Mouse (Mus musculus): Measurements from ENCODE around the gene Pnkd. TPM values are rescaled to one million over a fixed set of nuclear protein-coding genes. Genes with fewer than 3 reads are reported as not detected.

Pnkd gene
- total and polyA plus RNA-seq, 3 experiments, result 45.5 to 318 (median 154) TPM

GRCm38 (mm10) chr1:74344163-74344916, 59.6 kb downstream of the Pnkd start:
- Histone ChIP-seq H3K4me3 (replicated peaks in 1 of 3; ENCODE audit: low read depth in 2 of 3, low read length in 2 of 3, poor library complexity in 1 of 3) (peak overlapping the region in 2 of 3 experiments; percentile 33 to 46), H3K27ac (ENCODE audit: insufficient read depth, low read depth) (peak overlapping the region; percentile 100), H3K36me3 (replicated peaks in 1 of 2; ENCODE audit: control insufficient read depth in 1 of 2, insufficient read depth in 1 of 2, low read length in 1 of 2) (peaks cover 40 to 60% of the 10 kb centered on the region in 2 experiments), H3K79me2 (replicated peaks; ENCODE audit: control insufficient read depth, extremely low read depth, insufficient read depth, poor library complexity, severe bottlenecking) (peaks cover 55% of the 10 kb centered on the region), H3K27me3 (replicated peaks) (no peaks in the 10 kb centered on the region), H3K9ac (ENCODE audit: insufficient read depth, low read depth) (peak overlapping the region; percentile 37; the same call in 1 of the 2 replicates), H3K4me1 (ENCODE audit: control insufficient read depth in 1 of 2, insufficient read depth in 2 of 2) (peaks cover 67 to 90% of the 10 kb centered on the region in 2 experiments), H3K9me3 (replicated peaks; ENCODE audit: low read length) (peaks cover 13% of the 10 kb centered on the region), H3K4me2 (ENCODE audit: insufficient read depth, low read depth, poor library complexity, severe bottlenecking) (peak overlapping the region; percentile 80)
- peak; percentile 90 for DNase-seq (ENCODE audit: extremely low read depth)
- TF ChIP-seq MAX (IDR thresholded peaks at IDR 0.05; ENCODE audit: low read length) (peak; percentile 28; the same call in 1 of the 2 replicates), CHD2 (IDR thresholded peaks at IDR 0.05; ENCODE audit: low read length) (peak; percentile 73), POLR2AphosphoS2 (IDR thresholded peaks at IDR 0.05; ENCODE audit: low read depth, low read length) (no peak), MAFK (IDR thresholded peaks at IDR 0.05; ENCODE audit: insufficient replicate concordance, low read length) (peak; percentile 70; the same call in 1 of the 2 replicates), CTCF (conservative IDR thresholded peaks at IDR 0.05 in 1 of 2, IDR thresholded peaks at IDR 0.05 in 1 of 2; ENCODE audit: low read depth in 2 of 2, low read length in 2 of 2) (no peak), JUND (conservative IDR thresholded peaks at IDR 0.05; ENCODE audit: low read depth, low read length) (peak; percentile 56), TBP (conservative IDR thresholded peaks at IDR 0.05; ENCODE audit: low read depth, low read length) (peak; percentile 25; the same call in 1 of the 2 replicates), CHD1 (IDR thresholded peaks at IDR 0.05; ENCODE audit: low read depth, low read length) (peak; percentile 86), IRF4 (IDR thresholded peaks at IDR 0.05; ENCODE audit: low read depth, low read length) (peak; percentile 83), MXI1 (IDR thresholded peaks at IDR 0.05; ENCODE audit: low read depth, low read length) (peak; percentile 71; the same call in 1 of the 2 replicates), UBTF (IDR thresholded peaks at IDR 0.05; ENCODE audit: low read depth, low read length) (peak; percentile 75; the same call in 1 of the 2 replicates), JUN (IDR thresholded peaks at IDR 0.05; ENCODE audit: insufficient read depth, low read depth, low read length) (peak; percentile 62), EP300 (IDR thresholded peaks at IDR 0.05; ENCODE audit: low read length) (peak; percentile 95), MAZ (IDR thresholded peaks at IDR 0.05; ENCODE audit: low read depth, low read length) (peak; percentile 81; the same call in 1 of the 2 replicates), RCOR1 (conservative IDR thresholded peaks at IDR 0.05; ENCODE audit: low read depth, low read length) (peak; percentile 52), ETS1 (conservative IDR thresholded peaks at IDR 0.05; ENCODE audit: low read depth, low read length) (peak; percentile 95), POLR2A (IDR thresholded peaks at IDR 0.05; ENCODE audit: low read depth, low read length) (no peak), E2F4 (IDR thresholded peaks at IDR 0.05; ENCODE audit: insufficient replicate concordance, low read depth, low read length) (no peak), ZKSCAN1 (IDR thresholded peaks at IDR 0.05; ENCODE audit: borderline replicate concordance, low read depth, low read length) (no peak), NRF1 (IDR thresholded peaks at IDR 0.05; ENCODE audit: low read depth, low read length) (peak; percentile 70), SIN3A (IDR thresholded peaks at IDR 0.05; ENCODE audit: low read length) (0 out of 2 replicates have a peak, but pooled peaks have one; percentile 67), ZMIZ1 (IDR thresholded peaks at IDR 0.05; ENCODE audit: low read depth, low read length) (peak; percentile 68), TCF12 (IDR thresholded peaks at IDR 0.05; ENCODE audit: low read depth, low read length) (peak; percentile 99), USF1 (IDR thresholded peaks at IDR 0.05; ENCODE audit: low read depth, low read length) (no peak), HCFC1 (IDR thresholded peaks at IDR 0.05; ENCODE audit: low read depth, low read length) (peak; percentile 28; the same call in 1 of the 2 replicates), MEF2A (IDR thresholded peaks at IDR 0.05; ENCODE audit: borderline replicate concordance, low read depth, low read length) (peak; percentile 97), SMC3 (IDR thresholded peaks at IDR 0.05; ENCODE audit: low read depth, low read length) (peak; percentile 7; the same call in 1 of the 2 replicates), BHLHE40 (IDR thresholded peaks at IDR 0.05; ENCODE audit: low read depth, low read length) (peak; percentile 86)
- dilution Hi-C loops (cut with MboI; ENCODE audit: extremely low pct_ligation_motif_present, extremely low pct_unique_long_range_greater_than_20kb, low sequenced_read_pairs) (no loop called here), in situ Hi-C loops (cut with MboI; ENCODE audit: low pct_ligation_motif_present, low pct_unique_long_range_greater_than_20kb, low sequenced_read_pairs) (no loop called here)
